Comparison of ENCODE assay signal across 9 mouse cellular contexts in genomic region chr5:25497720-25498345, GRCm38 (mm10). TPM values are rescaled to one million over a fixed set of nuclear protein-coding genes. Genes with fewer than 3 reads are reported as not detected.
DNase-seq lines count a peak whose midpoint lies in the region; ATAC-seq lines count a peak whose summit lies in the region.
"Had no signal": no experiment of that assay in that cellular context is flagged by ENCODE, and none has a peak within 500 bp of the region (broad histone marks: within the 10 kb centered on the region; RNA-seq: fewer than 3 reads in every experiment).

No protein-coding gene starts in this region.

- H3K27me3 ChIP-seq in hindbrain, embryonic 16.5 days (replicated peaks; ENCODE audit: control insufficient read depth, insufficient read depth, low read length): no peaks in the 10 kb centered on the region

- peaks cover 14% of the 10 kb centered on the region for H3K4me1 ChIP-seq in hindbrain, embryonic 16.5 days (ENCODE audit: control insufficient read depth, insufficient read depth, low read depth, low read length)

- ATAC-seq in hindbrain, embryonic 16.5 days: peak; percentile 25

- H3K9me3 ChIP-seq in hindbrain, embryonic 16.5 days (ENCODE audit: control insufficient read depth, low read length): no peaks in the 10 kb centered on the region

- peak overlapping the region; percentile 79 for H3K4me2 ChIP-seq in hindbrain, embryonic 16.5 days (ENCODE audit: low read length)

- H3K27ac ChIP-seq in hindbrain, embryonic 16.5 days (ENCODE audit: low read depth, low read length): peak overlapping the region; percentile 99
- H3K27ac ChIP-seq in macrophage: no peak overlapping the region

- peak; percentile 64 for DNase-seq in R1 (ENCODE audit: low read depth, low spot score)
- peak; percentile 65 for DNase-seq in cerebellum, adult 9-11 months
- peak; percentile 23 to 43 for DNase-seq in frontal cortex, postnatal 10 days (ENCODE audit: low spot score in 2 of 2)
- peak; percentile 30 to 39 for DNase-seq in left cerebral cortex, adult 8-10 months (ENCODE audit: low spot score in 2 of 2)
- peak; percentile 17 to 22 for DNase-seq in right cerebral cortex, postnatal 36 days (ENCODE audit: low spot score in 2 of 2)
- peak; percentile 53 for DNase-seq in yolk sac, embryonic 10.5 days (ENCODE audit: low spot score)

- peaks cover 49% of the 10 kb centered on the region for H3K79me2 ChIP-seq in macrophage (ENCODE audit: inconsistent target)

- peak overlapping the region; percentile 95 for H3K9ac ChIP-seq in hindbrain, embryonic 16.5 days (ENCODE audit: low read depth, low read length)

- H3K4me3 ChIP-seq in hindbrain, embryonic 16.5 days (ENCODE audit: low read length): peak overlapping the region; percentile 99
- H3K4me3 ChIP-seq in macrophage (ENCODE audit: inconsistent target): peak overlapping the region; percentile 70

- WGBS in hindbrain, embryonic 16.5 days: under 1% methylated on average over 77 of the region's 78 CpGs
- WGBS in macrophage (ENCODE audit: missing documents): under 1% methylated on average over 78 of the region's 78 CpGs

- no peaks in the 10 kb centered on the region for H3K36me3 ChIP-seq in hindbrain, embryonic 16.5 days (ENCODE audit: control insufficient read depth, insufficient read depth, low read length)
- no peaks in the 10 kb centered on the region for H3K36me3 ChIP-seq in macrophage (ENCODE audit: inconsistent target)

RNA-seq across cellular contexts. Expression of gene Kmt2c, which starts 0.8 kb away (rescaled TPM):
- polyA plus RNA-seq in hindbrain, embryonic 16.5 days (2015; fragmentation: Nextera tagmentation; extraction: Ambion mirVana): 12.1 and 13.1 TPM in 2 replicates
- total RNA-seq in left cerebral cortex, adult 8-10 months (2022): 10 to 100 TPM; 59.1 to 77.3 (median 64.4) TPM
- total RNA-seq in macrophage (2018; cell fraction: chromatin; rRNA removed): 100 to 1,000 TPM in 25 of 26 experiments, 10 to 100 TPM in 1; 74.6 to 347 (median 272) TPM
- total RNA-seq in macrophage (2018; cell fraction: cytosol; rRNA removed): 10 to 100 TPM; 22.4 to 50.1 (median 37.7) TPM
- total RNA-seq in macrophage (2018; cell fraction: nucleus; rRNA removed): 100 to 1,000 TPM in 21 of 26 experiments, 10 to 100 TPM in 5; 56.0 to 218 (median 144) TPM
- polyA plus RNA-seq in macrophage (2018): 16.9 to 19.3 TPM (median 18.9 TPM) in 3 replicates

RNA-seq across cellular contexts. Expression of gene Cct8l1, which starts 18.0 kb away (rescaled TPM):
- polyA plus RNA-seq in hindbrain, embryonic 16.5 days (2015; fragmentation: Nextera tagmentation; extraction: Ambion mirVana): 0.10 and 0.22 TPM in 2 replicates
- under 1 TPM in 1 of 4 experiments, not detected in 3; 0.17 TPM for total RNA-seq in left cerebral cortex, adult 8-10 months (2022)
- total RNA-seq in macrophage (2018; cell fraction: chromatin; rRNA removed): not detected
- not detected for total RNA-seq in macrophage (2018; cell fraction: cytosol; rRNA removed)
- total RNA-seq in macrophage (2018; cell fraction: nucleus; rRNA removed): not detected
- polyA plus RNA-seq in macrophage (2018): not detected in 3 replicates
- polyA plus RNA-seq: large intestine, adult 2 months had no signal
